Mouse (Mus musculus) neutrophil, adult 5-6 weeks (primary cell): ENCODE measurements around the gene Cd5. TPM values are rescaled to one million over a fixed set of nuclear protein-coding genes. Genes with fewer than 3 reads are reported as not detected.

Source experiments
- ATAC-seq: fragments of 151-379, 151-347 bp; 2 replicates; pipeline ENCODE4 v1.8.0; 2017; ENCODE audit warnings: mild to moderate bottlenecking, moderate TSS enrichment; ENCODE audit not compliant: insufficient number of reproducible peaks, poor library complexity, low FRiP score, severe bottlenecking; ENCODE audit errors: extremely low read depth
- total RNA-seq: library from RNA; stranded (forward); fragments of 200-1000 nt; gene quantifications from 2 replicates; pipeline ENCODE4 v1.2.3, GENCODE M21; 2017

Cd5 gene
- total RNA-seq, 1 experiment from 2014 or later: 18.7 TPM

GRCm38 (mm10) chr19:10734554-10734953 lies 4.2 kb downstream of the Cd5 start:
- ATAC-seq: no peak

DNA sequence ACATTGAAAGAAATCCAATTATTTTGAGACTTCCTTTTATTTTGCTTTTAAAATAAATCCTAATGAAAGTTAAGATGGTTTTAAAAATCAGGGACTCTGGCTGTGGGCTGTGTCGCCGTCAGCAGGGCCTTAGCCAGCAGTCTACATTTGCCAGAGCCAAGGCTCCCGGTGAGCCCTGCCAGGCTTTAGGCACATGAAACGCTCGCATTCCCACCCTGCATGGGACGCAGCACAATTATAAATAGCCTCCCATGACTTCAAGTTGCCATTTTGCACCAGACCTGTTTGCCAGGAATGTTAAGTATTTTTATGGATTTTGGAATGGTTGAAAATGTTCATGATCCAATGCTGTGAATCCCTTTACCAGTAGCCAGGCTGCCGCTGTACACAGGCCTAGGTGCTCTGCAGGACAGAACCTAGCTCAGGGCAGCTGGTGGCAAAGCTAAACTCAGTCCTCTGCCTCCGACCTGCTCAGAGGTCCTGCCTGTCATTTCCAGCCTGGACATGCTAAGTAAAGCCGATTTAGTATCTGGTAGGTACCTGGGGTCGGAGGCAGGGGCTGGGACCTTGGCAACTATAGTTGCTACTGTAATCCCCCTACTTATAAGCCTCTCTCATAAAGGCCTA lies 5.2 kb downstream of the Cd5 start:
- no peak for ATAC-seq

- ATAC-seq: no peak
These were observed 6.1 kb downstream of the Cd5 start for GRCm38 (mm10) chr19:10732741-10733140.

- ATAC-seq: no peak
These were observed 6.8 kb downstream of the Cd5 start for GRCm38 (mm10) chr19:10731975-10732374.

- no peak for ATAC-seq
These were observed 8.3 kb downstream of the Cd5 start for GRCm38 (mm10) chr19:10730469-10730868.

DNA sequence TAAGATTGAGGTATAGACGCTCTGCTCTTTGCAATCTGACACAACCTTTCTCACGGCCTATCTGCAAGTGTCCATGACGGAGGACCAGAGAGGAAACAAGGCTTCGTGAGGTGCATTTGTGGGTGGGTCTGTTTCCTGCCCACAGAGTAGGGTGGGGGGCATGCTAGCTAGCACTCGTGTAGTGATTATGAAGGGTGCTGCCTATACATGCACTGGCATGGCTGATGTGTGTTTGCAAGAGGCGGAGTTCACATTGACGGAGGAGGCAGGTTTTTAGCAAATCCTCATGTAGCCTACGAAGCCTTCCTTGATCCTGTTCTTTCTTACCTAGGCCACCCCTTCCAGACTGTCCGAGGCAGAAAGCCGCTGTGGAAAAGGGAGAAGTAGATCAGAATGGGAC lies 8.9 kb downstream of the Cd5 start:
- no peak for ATAC-seq

GRCm38 (mm10) chr19:10724629-10725363 lies 14.0 kb downstream of the Cd5 start:
- no peak for ATAC-seq

DNA sequence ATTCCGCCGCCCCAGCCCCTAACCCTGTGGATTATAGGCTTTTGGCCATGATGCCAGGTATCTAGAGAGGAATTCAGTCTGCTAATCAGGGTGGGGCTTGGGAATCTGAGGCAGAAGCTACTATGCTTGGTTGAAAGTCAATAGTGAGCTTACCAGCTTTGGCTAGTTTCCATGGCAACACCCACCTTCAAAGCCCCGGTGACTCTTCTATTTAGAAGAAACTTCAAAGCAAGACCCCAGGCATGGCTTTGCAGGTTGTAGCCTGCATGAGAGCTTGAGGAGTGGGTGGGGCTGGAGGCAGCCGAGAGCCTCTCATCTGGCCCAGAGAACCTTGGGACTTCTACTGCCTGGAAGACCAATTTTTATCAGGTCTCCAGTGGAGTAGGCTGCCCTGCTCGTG lies 15.2 kb downstream of the Cd5 start:
- no peak for ATAC-seq

- no peak for ATAC-seq
These were observed 15.7 kb downstream of the Cd5 start for GRCm38 (mm10) chr19:10723084-10723483.

- ATAC-seq: no peak
These were observed 17.7 kb downstream of the Cd5 start for GRCm38 (mm10) chr19:10721064-10721463.

GRCm38 (mm10) chr19:10720524-10720923 lies 18.3 kb downstream of the Cd5 start:
- no peak for ATAC-seq

GRCm38 (mm10) chr19:10719751-10720150 lies 19.1 kb downstream of the Cd5 start:
- no peak for ATAC-seq

GRCm38 (mm10) chr19:10718251-10718775 lies 20.5 kb downstream of the Cd5 start:
- no peak for ATAC-seq

GRCm38 (mm10) chr19:10715476-10715875 lies 23.3 kb downstream of the Cd5 start:
- no peak for ATAC-seq

DNA sequence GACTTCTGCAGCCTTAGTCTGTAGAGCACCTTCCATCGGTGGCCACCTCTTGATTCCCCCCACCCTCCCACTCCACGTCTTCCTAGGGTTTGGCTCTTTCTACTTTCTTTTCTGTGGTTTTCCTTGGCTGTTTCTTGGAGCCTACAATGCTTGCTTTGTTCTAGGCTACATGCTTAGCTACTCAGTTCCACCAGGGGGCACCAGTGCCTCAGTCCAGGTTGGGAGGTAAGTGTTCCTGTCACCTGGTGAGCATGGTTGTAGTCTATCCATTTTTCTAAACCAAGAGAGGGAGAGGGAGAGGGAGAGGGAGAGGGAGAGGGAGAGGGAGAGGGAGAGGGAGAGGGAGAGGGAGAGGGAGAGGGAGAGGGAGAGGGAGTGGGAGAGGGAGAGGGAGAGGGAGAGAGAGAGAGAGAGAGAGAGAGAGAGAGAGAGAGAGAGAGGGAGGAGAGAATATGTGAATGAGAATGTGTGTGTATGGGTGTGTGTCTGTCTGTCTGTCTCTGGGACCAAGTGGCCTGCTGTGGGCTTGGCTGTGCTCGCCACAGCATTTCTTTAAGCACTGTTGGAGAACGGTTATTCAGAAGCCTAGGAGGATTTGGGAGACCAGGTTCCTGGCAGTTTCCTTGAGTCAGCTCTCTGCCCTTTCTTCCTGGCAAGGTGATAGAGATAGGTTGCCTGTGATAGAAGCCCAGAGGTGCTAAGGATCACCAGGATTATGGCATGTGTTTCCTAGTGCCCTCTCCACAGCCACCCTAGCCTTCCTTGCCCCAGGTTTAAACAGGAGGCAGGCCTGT lies 23.9 kb downstream of the Cd5 start:
- ATAC-seq: peak; percentile 56

GRCm38 (mm10) chr19:10714168-10714567 lies 24.6 kb downstream of the Cd5 start:
- ATAC-seq: no peak

- ATAC-seq: no peak
These were observed 25.3 kb downstream of the Cd5 start for GRCm38 (mm10) chr19:10713551-10713950.

GRCm38 (mm10) chr19:10712646-10713045 lies 26.2 kb downstream of the Cd5 start:
- no peak for ATAC-seq

- ATAC-seq: no peak
These were observed 26.6 kb downstream of the Cd5 start for GRCm38 (mm10) chr19:10712194-10712593.

GRCm38 (mm10) chr19:10710751-10711150 lies 28.1 kb downstream of the Cd5 start:
- ATAC-seq: no peak
